Mouse (Mus musculus) kidney, postnatal 25 days (tissue): ENCODE results near the gene D630039A03Rik.

ENCODE experiments used
- DNase-seq, 2 experiments: peaks; one replicate each; pipeline ENCODE4 v3.0.0; 2021; ENCODE audit warnings: mixed read lengths in 2 of 2

Gene D630039A03Rik

DNA sequence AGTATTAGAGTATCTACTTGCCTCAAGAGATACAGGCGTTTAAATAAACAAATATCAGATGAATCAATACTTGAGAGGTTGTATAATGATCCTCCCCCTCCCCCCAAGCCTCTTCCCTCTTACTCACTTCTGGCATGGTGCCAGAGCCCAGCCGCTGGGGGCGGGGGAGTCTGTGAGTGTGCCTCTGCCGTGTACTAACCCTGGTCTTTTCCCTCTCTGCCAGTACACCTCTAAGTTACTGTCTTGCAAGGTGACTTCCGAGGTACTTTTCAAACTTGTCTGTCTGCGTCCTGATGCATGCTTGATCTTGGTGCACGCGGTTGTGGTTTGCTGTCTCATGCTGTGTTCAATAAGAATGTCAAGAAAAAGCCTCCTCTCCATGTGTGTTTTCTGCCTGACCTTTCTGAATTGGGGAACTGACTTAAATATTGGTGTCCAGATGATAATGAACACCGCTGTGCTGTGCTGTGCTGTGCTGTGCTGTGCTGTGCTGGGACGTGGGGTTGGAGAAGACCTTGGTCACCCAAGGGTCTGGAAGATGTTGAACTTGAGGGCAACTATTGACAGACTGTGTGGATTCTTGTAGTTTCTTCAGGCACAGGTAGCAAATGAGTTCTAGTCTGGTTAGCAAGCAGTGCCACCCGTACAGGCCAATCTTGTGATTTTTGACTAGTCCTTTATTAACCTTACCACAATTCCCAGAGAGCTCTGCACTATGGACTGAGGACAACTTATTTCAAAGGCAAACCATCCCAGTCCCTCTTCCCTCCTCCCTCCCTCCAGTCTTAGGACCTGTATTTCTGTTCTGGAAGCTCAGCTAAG lies 29.8 kb downstream of the D630039A03Rik start:
- DNase-seq = peak; percentile 56 to 74

DNA sequence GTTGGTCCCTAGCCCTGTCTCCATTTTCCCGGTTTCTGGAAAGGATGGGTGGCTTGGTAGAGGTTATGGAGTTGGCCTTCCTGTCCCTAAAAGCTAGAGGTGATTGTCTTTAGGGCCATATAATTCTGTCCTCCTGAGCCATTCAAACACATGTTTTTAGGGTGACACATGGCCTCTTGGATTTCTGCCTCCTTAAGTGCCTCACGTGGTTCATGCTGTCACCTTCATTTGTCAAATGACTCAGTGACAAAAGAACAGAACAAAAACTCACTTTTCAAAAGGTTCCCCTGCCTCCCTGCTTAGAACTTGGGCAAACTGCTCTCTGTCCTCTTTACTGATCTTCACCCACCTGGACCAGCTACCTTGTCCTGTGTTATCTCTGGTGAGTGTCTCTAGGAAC lies 30.9 kb downstream of the D630039A03Rik start:
- no peak for DNase-seq

DNA sequence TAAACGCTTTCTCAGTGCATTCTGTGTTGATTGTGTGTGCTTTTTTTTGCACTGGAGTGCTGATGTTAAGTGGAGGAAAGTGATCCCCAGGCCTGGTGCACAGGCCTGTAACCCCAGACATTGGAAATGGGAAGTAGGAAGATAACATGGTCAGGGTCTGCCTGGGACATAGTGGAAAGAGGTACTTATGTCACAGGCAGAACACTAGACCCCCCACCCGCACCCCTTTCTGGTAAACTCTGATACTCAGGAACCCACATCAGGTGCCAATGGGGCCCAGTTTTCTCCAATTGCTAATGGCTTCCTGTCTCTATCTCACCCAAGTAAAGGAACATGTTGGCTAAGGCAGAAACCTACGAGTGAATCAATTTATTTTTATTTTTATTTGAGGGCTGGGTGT lies 31.6 kb downstream of the D630039A03Rik start:
- DNase-seq = no peak

DNA sequence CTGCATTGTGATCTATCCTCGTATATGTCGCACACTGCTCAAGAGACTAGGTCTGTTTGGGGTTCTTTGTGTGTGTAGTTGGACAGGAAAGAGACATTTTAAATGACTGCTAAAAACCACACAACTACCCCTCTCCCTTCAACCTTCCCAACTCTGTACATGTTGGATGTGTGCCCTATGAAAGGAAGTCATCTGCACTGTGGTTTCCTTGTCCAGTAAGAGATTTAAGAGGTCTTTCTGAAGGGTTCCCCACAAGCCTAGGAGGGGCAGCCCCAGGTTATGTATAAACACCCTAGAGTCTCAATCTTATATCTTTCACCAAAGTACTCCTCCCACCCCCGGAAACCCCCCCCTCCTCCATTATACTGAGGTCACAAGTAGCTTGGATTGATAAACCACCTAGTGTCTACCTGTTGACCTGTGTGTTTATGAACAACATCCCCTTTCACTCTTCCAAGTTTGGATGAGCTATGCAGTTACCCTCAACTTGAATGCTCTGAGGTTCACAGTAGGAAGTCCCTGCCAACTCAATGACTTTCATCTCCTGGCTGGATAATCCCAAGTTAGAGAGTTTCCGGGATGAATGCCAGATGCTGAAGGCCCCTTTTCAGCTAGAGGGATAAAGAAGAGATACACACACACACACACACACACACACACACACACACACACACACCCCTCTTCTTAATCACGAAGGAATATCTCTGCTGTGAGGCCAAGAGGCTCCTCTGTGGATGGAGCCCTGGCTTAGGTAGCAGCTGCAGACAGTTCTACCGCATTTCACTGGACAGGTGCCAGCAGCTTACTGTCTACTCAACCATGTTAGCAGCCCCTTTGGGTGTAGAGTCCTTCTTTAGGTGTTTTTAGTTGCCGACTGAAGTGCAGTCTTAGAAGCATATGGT lies 32.3 kb downstream of the D630039A03Rik start:
- peak; percentile 56 to 69 for DNase-seq

DNA sequence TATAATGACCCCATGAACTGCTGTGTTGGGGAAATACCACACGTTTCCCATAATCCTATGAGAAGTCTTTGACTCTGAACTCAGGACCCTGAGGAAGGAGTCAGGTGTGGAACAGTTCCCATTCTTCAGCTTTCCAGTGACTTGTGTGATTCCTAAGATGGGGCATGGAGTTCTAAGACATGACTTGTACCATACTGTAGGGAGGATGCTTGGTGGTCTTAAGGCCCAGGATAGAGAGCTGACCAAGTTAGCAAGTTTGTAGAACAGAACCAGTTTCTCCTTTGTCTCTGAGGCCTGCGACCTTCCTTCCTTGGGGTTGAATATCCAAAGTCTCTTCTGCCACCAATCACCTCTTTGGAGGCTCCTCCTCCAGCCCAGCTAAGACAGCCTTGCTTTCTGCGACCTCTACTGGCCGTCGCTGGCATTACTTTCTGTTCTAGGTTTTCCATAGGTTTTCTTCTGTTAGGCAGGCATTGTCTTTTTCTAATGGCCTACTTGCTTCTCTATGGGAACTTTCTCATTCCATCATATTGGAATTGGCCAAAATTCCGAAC lies 36.2 kb downstream of the D630039A03Rik start:
- peak; percentile 82 to 93 for DNase-seq

DNA sequence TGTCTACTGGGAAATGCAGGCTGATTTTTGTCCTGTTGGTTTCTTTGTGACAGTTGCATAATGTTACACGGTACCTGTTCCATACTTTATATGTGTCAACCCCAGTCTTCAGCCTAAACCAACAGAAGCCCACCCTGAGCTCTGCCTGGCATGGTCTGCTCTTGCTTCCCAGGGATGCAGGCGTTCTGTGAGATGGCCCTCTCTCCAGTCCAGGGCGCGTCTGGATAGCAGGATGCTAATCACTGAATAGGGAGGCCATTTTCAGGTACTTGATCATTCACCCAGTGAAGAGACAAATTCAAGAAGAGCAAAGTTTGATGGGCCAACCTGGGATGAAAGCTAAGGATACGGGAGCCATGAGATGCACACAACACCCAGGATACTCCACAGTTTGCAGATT lies 37.0 kb downstream of the D630039A03Rik start:
- DNase-seq = no peak

DNA sequence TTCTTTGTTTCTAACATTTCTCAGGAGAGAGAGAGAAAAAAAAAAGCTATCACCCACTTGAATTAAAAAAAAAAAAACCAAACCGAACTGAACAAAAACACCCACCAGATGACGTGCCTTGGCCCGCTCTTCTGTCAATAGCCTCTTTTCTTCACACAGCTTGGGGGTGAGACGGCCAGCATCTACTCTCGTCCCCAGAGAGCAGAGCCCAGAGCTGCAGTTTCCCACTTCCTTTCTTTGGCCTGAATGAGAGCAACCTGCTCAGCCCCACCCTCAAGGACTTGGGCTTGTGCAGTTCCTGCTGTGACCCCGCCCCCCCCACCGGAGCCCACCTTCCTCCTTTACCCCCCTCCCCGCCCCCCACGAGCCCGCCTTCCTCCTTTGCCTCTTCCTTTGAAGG lies 48.6 kb downstream of the D630039A03Rik start:
- no peak for DNase-seq

DNA sequence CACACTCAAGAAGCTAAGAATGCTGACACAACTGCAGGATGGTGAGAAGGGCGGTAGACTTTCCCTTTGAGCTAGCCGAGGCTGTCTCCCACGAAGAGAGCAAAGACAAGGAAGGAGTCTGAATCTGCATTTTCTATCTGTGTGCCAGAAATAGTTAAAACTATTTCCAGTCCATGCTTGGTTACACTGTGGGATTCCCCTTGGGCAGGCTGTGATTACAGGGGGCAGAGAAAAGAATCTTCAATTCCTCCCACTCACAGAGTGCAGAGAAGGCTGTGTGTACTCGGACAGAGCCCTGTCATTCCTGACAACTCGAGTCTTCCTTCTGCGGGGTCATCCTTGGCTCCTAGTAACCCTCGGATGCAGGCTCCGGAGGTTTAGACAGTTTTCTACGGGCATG lies 49.1 kb downstream of the D630039A03Rik start:
- no peak for DNase-seq

DNA sequence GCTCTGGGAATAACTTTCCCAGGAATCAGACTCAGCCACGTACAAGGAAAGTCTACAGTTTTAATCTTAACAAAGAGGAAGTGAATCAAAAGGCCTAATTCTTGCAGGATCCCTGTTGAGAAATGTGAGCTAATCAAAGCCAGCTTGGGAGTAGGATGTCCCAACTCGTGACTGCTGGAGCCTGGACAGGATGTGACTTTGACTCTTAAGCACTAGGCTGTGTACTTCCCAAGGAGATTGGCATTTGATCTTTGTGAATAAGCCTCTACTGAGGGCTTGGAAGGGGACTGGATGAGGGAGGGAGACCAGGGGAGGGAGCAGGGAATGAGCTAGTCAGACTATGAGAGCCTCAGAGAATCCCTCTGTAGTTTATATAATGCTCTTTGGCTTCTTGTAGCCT lies 50.0 kb downstream of the D630039A03Rik start:
- DNase-seq = peak; percentile 48 to 71

DNA sequence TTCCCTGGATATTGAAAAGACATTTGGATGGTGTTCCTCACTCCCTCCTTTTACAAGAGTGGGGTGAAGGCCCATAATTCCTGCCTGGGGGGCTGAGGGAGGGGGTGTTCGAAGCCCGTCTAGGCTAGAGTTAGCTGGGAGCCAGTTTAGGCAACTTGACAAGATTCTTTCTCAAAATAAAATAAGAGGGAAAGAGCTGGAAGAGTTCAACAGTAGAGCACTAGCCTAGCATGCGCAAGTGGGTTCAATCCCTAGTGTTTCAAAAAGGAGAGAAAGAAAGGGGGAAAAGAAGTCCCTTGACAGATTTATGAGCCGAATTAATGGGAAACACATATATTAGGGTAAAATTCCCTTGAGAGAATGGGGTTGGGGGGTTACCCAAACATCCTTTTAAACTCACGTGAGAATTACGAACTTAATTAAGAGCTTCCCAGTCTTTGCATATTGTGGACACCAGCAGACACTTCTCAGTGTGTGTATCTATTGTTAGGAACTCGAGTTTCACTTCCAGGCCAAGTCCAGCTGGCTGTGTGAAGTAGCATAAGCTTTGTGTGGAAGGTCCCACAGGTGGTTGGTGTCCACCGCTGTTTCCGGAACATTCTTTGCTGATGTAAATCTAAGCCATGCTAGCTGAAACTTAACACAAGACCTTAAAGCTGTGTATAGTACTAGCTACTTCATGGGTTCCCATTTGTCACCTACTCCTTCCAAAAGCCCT lies 53.7 kb downstream of the D630039A03Rik start:
- DNase-seq = no peak

DNA sequence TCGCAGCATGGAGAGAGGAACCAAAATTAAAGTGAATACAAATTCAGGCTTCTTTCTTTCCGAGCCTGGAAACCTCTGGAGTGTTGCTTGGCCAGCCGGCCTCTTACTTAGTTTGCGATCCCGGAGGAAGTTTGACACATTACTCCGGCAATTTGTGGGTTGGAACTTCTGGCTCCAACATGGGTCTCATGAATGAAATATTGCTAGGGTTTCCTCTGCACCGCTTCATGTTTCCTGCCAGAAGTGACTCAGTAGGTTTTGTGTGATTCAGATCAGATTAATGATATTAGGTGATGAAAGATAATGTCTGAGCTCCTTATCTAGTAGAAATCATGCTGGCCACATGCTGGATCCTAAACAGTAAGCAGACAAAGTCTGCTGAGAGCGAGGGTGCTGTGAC lies 54.2 kb downstream of the D630039A03Rik start:
- DNase-seq = peak; percentile 39 to 49

DNA sequence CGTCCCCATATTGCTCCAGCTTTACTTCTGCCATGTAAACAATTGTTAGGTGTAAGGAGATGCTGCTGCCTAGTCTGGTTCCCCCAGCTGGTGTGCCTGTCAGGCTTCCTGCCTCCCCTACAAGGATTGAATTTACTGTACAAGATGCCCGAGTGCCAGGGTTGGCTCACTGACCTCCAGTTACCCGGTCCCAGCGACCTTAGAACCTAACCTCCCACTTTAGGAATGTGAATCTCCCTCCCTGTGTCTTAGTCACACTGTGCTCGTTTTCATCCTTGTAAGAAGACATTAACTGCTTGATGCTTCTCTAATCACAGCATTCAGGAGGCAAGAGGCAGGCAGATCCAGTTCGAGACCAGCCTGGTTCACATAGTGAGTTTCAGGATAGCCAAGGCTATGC lies 54.9 kb downstream of the D630039A03Rik start:
- DNase-seq = peak; percentile 50 to 76

DNA sequence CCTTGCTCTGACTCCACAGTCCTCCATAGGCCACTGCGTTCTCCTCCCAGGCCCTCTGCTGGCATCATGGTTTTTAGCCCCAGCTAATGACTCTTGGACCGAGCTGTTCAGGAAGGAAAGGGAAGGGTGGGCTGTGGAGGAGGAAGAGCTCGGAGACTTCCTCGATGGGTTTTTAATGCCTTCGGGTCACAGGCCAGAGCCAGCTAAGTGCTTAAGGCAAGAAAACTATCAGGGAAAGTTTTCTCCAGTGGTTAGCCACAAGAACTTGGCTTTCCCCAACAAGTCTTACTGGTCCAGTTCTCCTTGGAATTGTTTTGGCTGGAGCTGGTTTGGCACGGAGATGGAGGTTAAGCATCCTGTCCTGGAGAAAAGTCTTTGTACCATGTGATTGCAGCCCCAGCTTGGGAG lies 55.9 kb downstream of the D630039A03Rik start:
- peak; percentile 63 to 80 for DNase-seq
